Mouse (Mus musculus) v-Abl transformed pro-B cells (cell line): ENCODE data around the gene Atp1a1.

Experiments
- in situ Hi-C, 2 experiments: fragments of 400-800 bp; cut with MboI; formaldehyde crosslinking; loops; one replicate each; pipeline ENCODE4 v1.15.1; 2025; ENCODE audit not compliant: unreplicated experiment in 2 of 2

The Atp1a1 gene

GRCm38 (mm10) chr3:101597317-101598096 lies 7.0 kb downstream of the Atp1a1 start:
- in situ Hi-C loops: loop anchor here (25.0 kb wide), 2 partner anchors 635 to 1765 kb away; partner anchors contain the start of gene Ttf2 (in 1 of the 2)

GRCm38 (mm10) chr3:101596686-101597085 lies 7.8 kb downstream of the Atp1a1 start:
- in situ Hi-C loops: loop anchor here (25.0 kb wide), 2 partner anchors 634 to 1766 kb away; partner anchors contain the start of gene Ttf2 (in 1 of the 2)

- in situ Hi-C loops: loop anchor here (25.0 kb wide), 2 partner anchors 634 to 1766 kb away; partner anchors contain the start of gene Ttf2 (in 1 of the 2)
Measured at GRCm38 (mm10) chr3:101595866-101596630, 8.4 kb downstream of the Atp1a1 start.

GRCm38 (mm10) chr3:101594982-101595381 lies 9.5 kb downstream of the Atp1a1 start:
- in situ Hi-C loops: loop anchor here (25.0 kb wide), 2 partner anchors 633 to 1767 kb away; partner anchors contain the start of gene Ttf2 (in 1 of the 2)

- in situ Hi-C loops: loop anchor here (25.0 kb wide), 2 partner anchors 631 to 1769 kb away; partner anchors contain the start of gene Ttf2 (in 1 of the 2)
Measured at GRCm38 (mm10) chr3:101593266-101593651, 11.2 kb downstream of the Atp1a1 start.

GRCm38 (mm10) chr3:101592281-101593265 lies 11.9 kb downstream of the Atp1a1 start:
- in situ Hi-C loops: loop anchor here (25.0 kb wide), 2 partner anchors 630 to 1770 kb away; partner anchors contain the start of gene Ttf2 (in 1 of the 2)

GRCm38 (mm10) chr3:101590380-101590779 lies 14.1 kb downstream of the Atp1a1 start:
- in situ Hi-C loops: loop anchor here (25.0 kb wide), 2 partner anchors 628 to 1772 kb away; partner anchors contain the start of gene Ttf2 (in 1 of the 2)

GRCm38 (mm10) chr3:101588299-101588698 lies 16.2 kb downstream of the Atp1a1 start:
- in situ Hi-C loops: loop anchor here (25.0 kb wide), 2 partner anchors 626 to 1774 kb away; partner anchors contain the start of gene Ttf2 (in 1 of the 2)

GRCm38 (mm10) chr3:101586794-101587193 lies 17.7 kb downstream of the Atp1a1 start:
- in situ Hi-C loops: loop anchor here (25.0 kb wide), 2 partner anchors 624 to 1776 kb away; partner anchors contain the start of gene Ttf2 (in 1 of the 2)

- in situ Hi-C loops: loop anchor here (25.0 kb wide), 2 partner anchors 616 to 1784 kb away; partner anchors contain the start of gene Ttf2 (in 1 of the 2)
Measured at GRCm38 (mm10) chr3:101578072-101578471, 26.4 kb downstream of the Atp1a1 start.

- in situ Hi-C loops: loop anchor here (25.0 kb wide), 2 partner anchors 615 to 1785 kb away; partner anchors contain the start of gene Ttf2 (in 1 of the 2)
Measured at GRCm38 (mm10) chr3:101577361-101577760, 27.1 kb downstream of the Atp1a1 start.

- in situ Hi-C loops: loop anchor here (25.0 kb wide), 2 partner anchors 613 to 1787 kb away; partner anchors contain the start of gene Ttf2 (in 1 of the 2)
Measured at GRCm38 (mm10) chr3:101575527-101576085, 28.9 kb downstream of the Atp1a1 start.

- in situ Hi-C loops: loop anchor here (25.0 kb wide), 2 partner anchors 612 to 1788 kb away; partner anchors contain the start of gene Ttf2 (in 1 of the 2)
Measured at GRCm38 (mm10) chr3:101574463-101575193, 29.9 kb downstream of the Atp1a1 start.

- in situ Hi-C loops: no loop called here
Measured at GRCm38 (mm10) chr3:101572991-101573390, 31.5 kb downstream of the Atp1a1 start.

GRCm38 (mm10) chr3:101572174-101572626 lies 32.3 kb downstream of the Atp1a1 start:
- in situ Hi-C loops: no loop called here

- in situ Hi-C loops: no loop called here
Measured at GRCm38 (mm10) chr3:101571515-101572130, 32.9 kb downstream of the Atp1a1 start.

GRCm38 (mm10) chr3:101570747-101571514 lies 33.6 kb downstream of the Atp1a1 start:
- in situ Hi-C loops: no loop called here
